Mouse (Mus musculus) heart, adult 2 months (tissue): ENCODE measurements around the gene Piga. TPM values are rescaled to one million over a fixed set of nuclear protein-coding genes. Genes with fewer than 3 reads are reported as not detected.

Experiments
- DNase-seq, 2 experiments: peaks; one replicate each; pipeline ENCODE4 v3.0.0; 2021
- H3K27ac ChIP-seq: fragments of 200-600 bp; 2 replicates; pipeline ENCODE4 v1.8.1; 2022
- H3K27me3 ChIP-seq: fragments of 200-500 bp; 2 replicates; pipeline ENCODE4 v1.6.1; 2012; ENCODE audit warnings: mild to moderate bottlenecking, low read length, inconsistent platforms, mixed read lengths; ENCODE audit not compliant: control insufficient read depth, insufficient read depth
- H3K36me3 ChIP-seq: fragments of 200-500 bp; 2 replicates; pipeline ENCODE4 v1.6.1; 2012; ENCODE audit warnings: low read length, inconsistent platforms; ENCODE audit not compliant: control insufficient read depth, insufficient read depth
- H3K4me1 ChIP-seq: fragments of 200-500 bp; 2 replicates; pipeline ENCODE4 v1.6.1; 2011; ENCODE audit warnings: low read length; ENCODE audit not compliant: control insufficient read depth, insufficient read depth
- H3K4me3 ChIP-seq: fragments of 200-600 bp; 2 replicates; pipeline ENCODE4 v1.8.1; 2022
- H3K79me2 ChIP-seq: fragments of 200-500 bp; replicated peaks from 2 replicates; pipeline ENCODE4 v1.6.1; 2012; ENCODE audit warnings: mild to moderate bottlenecking, inconsistent platforms, low read length, moderate library complexity, mixed read lengths; ENCODE audit not compliant: control insufficient read depth, insufficient read depth
- H3K9ac ChIP-seq: fragments of 200-500 bp; 2 replicates; pipeline ENCODE4 v1.6.1; 2012; ENCODE audit warnings: low read depth, mild to moderate bottlenecking, control low read depth, inconsistent platforms, low read length, mixed read lengths
- CTCF ChIP-seq: fragments of 200-600 bp; IDR thresholded peaks from 2 replicates; pipeline ENCODE4 v1.8.1; 2022; ENCODE audit warnings: antibody characterized with exemption, mild to moderate bottlenecking, moderate library complexity
- EP300 ChIP-seq: fragments of 200-500 bp; IDR thresholded peaks from 2 replicates; pipeline ENCODE4 v1.6.1; 2011; ENCODE audit warnings: low read depth, low read length, control low read depth; ENCODE audit not compliant: insufficient read depth
- POLR2A ChIP-seq: fragments of 200-500 bp; IDR thresholded peaks from 2 replicates; pipeline ENCODE4 v1.6.1; 2011; ENCODE audit warnings: mild to moderate bottlenecking, low read depth, low read length, control low read depth; ENCODE audit not compliant: insufficient read depth
- WGBS: fragments of 180-500 bp; shearing (Covaris S2); methylation state at CpG from one replicate; pipeline ENCODE4 v1.1.7; 2018; 5-methylcytosine and 5-hydroxymethylcytosine counted together
- intact Hi-C: fragments of 180-260 bp; cut with DNase I; formaldehyde crosslinking; loops from one replicate; pipeline ENCODE4 v1.15.1; 2025
- polyA plus RNA-seq: library from polyadenylated mRNA; depleted of rRNA; stranded (reverse); fragments of >200 nt; gene quantifications from 2 replicates; pipeline ENCODE4 v1.2.3, GENCODE M21; 2012; rRNA removed
- total RNA-seq, 2 experiments: library from RNA; stranded (reverse); gene quantifications; 2 replicates each; pipeline ENCODE4 v1.2.3; 2021

Piga gene
- total and polyA plus RNA-seq, 3 experiments, result 1.0 to 2.4 (median 1.5) TPM

GRCm38 (mm10) chrX:164447682-164448071 lies 28.1 kb downstream of the Piga start:
- no peak for DNase-seq
- Histone ChIP-seq H3K79me2 (no peaks in the 10 kb centered on the region), H3K4me1 (no peaks in the 10 kb centered on the region; the same call in 1 of the 2 replicates), H3K4me3 (no peak overlapping the region), H3K36me3 (no peaks in the 10 kb centered on the region), H3K27me3 (no peaks in the 10 kb centered on the region), H3K9ac (no peak overlapping the region), H3K27ac (no peak overlapping the region)
- intact Hi-C loops, result loop anchor here (5.0 kb wide), 1 partner anchor 265 kb away; no protein-coding TSS in a partner anchor
- 76% methylated on average over 2 of the region's 2 CpGs for WGBS
- TF ChIP-seq POLR2A (no peak), CTCF (no peak), EP300 (no peak)

DNA sequence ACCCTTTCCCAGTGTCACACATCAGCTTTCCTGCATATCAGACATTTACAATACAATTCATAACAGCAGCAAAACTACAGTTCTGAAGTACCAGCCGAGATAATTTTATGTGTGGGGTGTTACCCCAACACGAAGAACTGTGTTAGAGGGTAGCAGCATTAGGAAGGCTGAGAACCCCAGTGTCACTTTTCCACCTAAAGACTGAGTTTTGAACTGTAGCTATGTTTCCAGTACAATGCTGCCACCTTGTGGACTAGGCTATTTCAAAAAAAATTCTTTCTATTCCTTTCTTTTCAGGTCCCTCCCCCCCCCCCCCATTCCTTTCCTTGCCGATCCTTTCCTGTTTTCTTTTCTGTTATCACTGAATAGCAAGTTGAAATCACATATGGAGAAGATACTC lies 29.6 kb downstream of the Piga start:
- DNase-seq, result no peak
- Histone ChIP-seq H3K9ac (no peak overlapping the region), H3K27ac (no peak overlapping the region), H3K79me2 (no peaks in the 10 kb centered on the region), H3K4me3 (no peak overlapping the region), H3K27me3 (no peaks in the 10 kb centered on the region), H3K4me1 (no peaks in the 10 kb centered on the region), H3K36me3 (no peaks in the 10 kb centered on the region)
- WGBS, result 28% methylated on average over 3 of the region's 3 CpGs
- intact Hi-C loops, result loop anchor here (5.0 kb wide), 1 partner anchor 267 kb away; no protein-coding TSS in a partner anchor
- TF ChIP-seq EP300, result no peak
- no peak for TF ChIP-seq POLR2A
- peak; percentile 65 for TF ChIP-seq CTCF

DNA sequence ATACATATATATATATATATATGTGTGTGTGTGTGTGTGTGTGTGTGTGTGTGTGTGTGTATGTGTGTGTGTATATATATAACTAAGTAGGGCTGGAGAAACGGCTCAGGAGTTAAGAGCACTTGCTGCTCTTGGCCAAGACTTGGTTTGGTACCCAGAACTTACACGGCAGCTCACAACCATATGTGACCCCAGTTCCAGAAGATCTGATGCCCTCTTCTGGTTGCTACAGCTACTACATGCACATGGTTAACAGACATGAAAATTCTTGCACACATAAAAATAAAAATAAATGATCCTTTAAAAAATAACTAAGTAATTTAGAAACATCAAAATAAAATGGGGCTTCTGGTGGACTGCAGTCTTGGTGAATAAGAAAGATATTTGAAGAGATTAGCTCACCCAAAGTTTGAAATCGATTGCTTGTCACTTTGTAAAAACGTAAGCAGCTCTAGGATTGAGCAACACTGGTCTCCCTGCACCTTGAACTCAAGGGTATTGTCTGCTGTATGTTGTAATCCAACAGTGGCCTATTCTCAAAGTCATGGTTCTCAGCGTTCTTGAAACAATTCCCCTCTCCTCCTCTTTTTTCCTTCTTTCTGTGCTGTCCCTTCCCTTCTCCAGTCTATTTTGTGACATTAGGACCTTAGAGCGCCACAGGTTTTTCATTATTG lies 39.8 kb downstream of the Piga start:
- no peak overlapping the region for H3K9ac ChIP-seq
- DNase-seq, result no peak
- intact Hi-C loops, result no loop called here
- TF ChIP-seq POLR2A (no peak), CTCF (peak; percentile 36), EP300 (no peak)
- H3K79me2 ChIP-seq, result no peaks in the 10 kb centered on the region
- H3K4me1 ChIP-seq, result no peaks in the 10 kb centered on the region
- no peak overlapping the region for H3K27ac ChIP-seq
- H3K27me3 ChIP-seq, result no peaks in the 10 kb centered on the region
- WGBS, result 73% methylated on average over 6 of the region's 6 CpGs
- H3K36me3 ChIP-seq, result no peaks in the 10 kb centered on the region
- no peak overlapping the region for H3K4me3 ChIP-seq

Other genes with a start within 250 kb of the Piga start
- 1 to 10 TPM; 2.0 to 2.3 TPM for gene Bmx, start 161.6 kb upstream of the Piga start, total RNA-seq
- gene Bmx, start 161.6 kb upstream of the Piga start, polyA plus RNA-seq, result 1.2 and 2.0 TPM in 2 replicates
- gene Pir, start 150.4 kb upstream of the Piga start, total RNA-seq, result 1 to 10 TPM; 6.3 to 6.6 TPM
- 2.8 and 2.9 TPM in 2 replicates for gene Pir, start 150.4 kb upstream of the Piga start, polyA plus RNA-seq
- gene Vegfd, start 46.4 kb upstream of the Piga start, total RNA-seq, result 1 to 10 TPM; 1.4 to 2.8 TPM
- gene Vegfd, start 46.4 kb upstream of the Piga start, polyA plus RNA-seq, result 2.0 and 3.0 TPM in 2 replicates
- 100 to 1,000 TPM; 120 to 232 TPM for gene Asb11, start 17.2 kb downstream of the Piga start, total RNA-seq
- 86.4 and 166 TPM in 2 replicates for gene Asb11, start 17.2 kb downstream of the Piga start, polyA plus RNA-seq
- not detected for gene Asb9, start 86.5 kb downstream of the Piga start, total RNA-seq
- gene Asb9, start 86.5 kb downstream of the Piga start, polyA plus RNA-seq, result not detected in 2 replicates